Mouse (Mus musculus) retina, embryonic 14.5 days (tissue): ENCODE results near the gene Pcdh17.

Source experiments
- DNase-seq: peaks from one replicate; pipeline ENCODE4 v3.0.0-alpha.2; 2015; ENCODE audit warnings: low spot score

Pcdh17 gene

GRCm38 (mm10) chr14:84443288-84443686 is at the start of gene Pcdh17:
Gene Pcdh17, plus strand, starts transcription at chr14:84443563.
- peak; percentile 98 for DNase-seq

- DNase-seq, result no peak
Observed at GRCm38 (mm10) chr14:84397137-84397536, 46.2 kb upstream of the Pcdh17 start.

GRCm38 (mm10) chr14:84424736-84425135 is 18.6 kb upstream of the Pcdh17 start:
- DNase-seq, result no peak

GRCm38 (mm10) chr14:84426616-84427015 is 16.7 kb upstream of the Pcdh17 start:
- no peak for DNase-seq

- DNase-seq, result peak; percentile 80
Observed at GRCm38 (mm10) chr14:84438066-84438770, 5.1 kb upstream of the Pcdh17 start.

GRCm38 (mm10) chr14:84440903-84441302 is 2.5 kb upstream of the Pcdh17 start:
- peak; percentile 71 for DNase-seq

GRCm38 (mm10) chr14:84442528-84443287 is 655 bp upstream of the Pcdh17 start:
- peak; percentile 57 for DNase-seq

GRCm38 (mm10) chr14:84443761-84444160 is 398 bp downstream of the Pcdh17 start:
- peak; percentile 28 for DNase-seq

GRCm38 (mm10) chr14:84444276-84444662 is 906 bp downstream of the Pcdh17 start:
- peak; percentile 63 for DNase-seq

- DNase-seq, result peak; percentile 57
Observed at GRCm38 (mm10) chr14:84444663-84445502, 1.5 kb downstream of the Pcdh17 start.

- peak; percentile 64 for DNase-seq
Observed at GRCm38 (mm10) chr14:84445503-84446410, 2.4 kb downstream of the Pcdh17 start.

- no peak for DNase-seq
Observed at GRCm38 (mm10) chr14:84446411-84446915, 3.1 kb downstream of the Pcdh17 start.

GRCm38 (mm10) chr14:84446941-84447641 is 3.7 kb downstream of the Pcdh17 start:
- DNase-seq, result peak; percentile 77

GRCm38 (mm10) chr14:84447661-84448380 is 4.5 kb downstream of the Pcdh17 start:
- DNase-seq, result peak; percentile 66

- no peak for DNase-seq
Observed at GRCm38 (mm10) chr14:84448381-84448771, 5.0 kb downstream of the Pcdh17 start.

- DNase-seq, result no peak
Observed at GRCm38 (mm10) chr14:84454074-84454845, 10.9 kb downstream of the Pcdh17 start.

GRCm38 (mm10) chr14:84475491-84475890 is 32.1 kb downstream of the Pcdh17 start:
- no peak for DNase-seq

- DNase-seq, result peak; percentile 22
Observed at GRCm38 (mm10) chr14:84476336-84476735, 33.0 kb downstream of the Pcdh17 start.

GRCm38 (mm10) chr14:84476906-84477305 is 33.5 kb downstream of the Pcdh17 start:
- DNase-seq, result peak; percentile 58
